Mouse (Mus musculus) brown adipose tissue, adult 24 weeks (tissue): ENCODE results near the gene Phlpp1. TPM values are rescaled to one million over a fixed set of nuclear protein-coding genes. Genes with fewer than 3 reads are reported as not detected.

Experiments
- H3K27ac ChIP-seq: fragments of 200-500 bp; replicated peaks from 2 replicates; pipeline ENCODE4 v1.5.1; 2012; ENCODE audit warnings: low read depth, mild to moderate bottlenecking, low read length
- H3K4me1 ChIP-seq: fragments of 200-500 bp; 2 replicates; pipeline ENCODE4 v1.6.1; 2012; ENCODE audit warnings: low read length, mixed read lengths; ENCODE audit not compliant: control insufficient read depth, insufficient read depth, insufficient read length
- H3K4me3 ChIP-seq: fragments of 200-500 bp; 2 replicates; pipeline ENCODE4 v1.5.1; 2012; ENCODE audit warnings: low read depth, mild to moderate bottlenecking, low read length, moderate library complexity; ENCODE audit not compliant: insufficient read depth
- polyA plus RNA-seq: library from polyadenylated mRNA; stranded (reverse); fragments of >200 nt; gene quantifications from 2 replicates; pipeline ENCODE4 v1.2.4, GENCODE M21; 2012; ENCODE audit not compliant: missing spikeins, insufficient read depth, insufficient read length

The Phlpp1 gene
- polyA plus RNA-seq, 1 experiment: 7.5 TPM

- H3K4me1 ChIP-seq: no peaks in the 10 kb centered on the region
- H3K27ac ChIP-seq: no peak overlapping the region
- no peak overlapping the region for H3K4me3 ChIP-seq
Observed at GRCm38 (mm10) chr1:106372446-106372845, 200.9 kb downstream of the Phlpp1 start.

GRCm38 (mm10) chr1:106373656-106374055 lies 202.1 kb downstream of the Phlpp1 start:
- H3K4me3 ChIP-seq: no peak overlapping the region
- H3K4me1 ChIP-seq: no peaks in the 10 kb centered on the region
- no peak overlapping the region for H3K27ac ChIP-seq

GRCm38 (mm10) chr1:106374274-106374673 lies 202.7 kb downstream of the Phlpp1 start:
- H3K4me3 ChIP-seq: no peak overlapping the region
- no peak overlapping the region for H3K27ac ChIP-seq
- no peaks in the 10 kb centered on the region for H3K4me1 ChIP-seq

- no peak overlapping the region for H3K4me3 ChIP-seq
Observed at GRCm38 (mm10) chr1:106374971-106375370, 203.4 kb downstream of the Phlpp1 start.

GRCm38 (mm10) chr1:106376003-106376402 lies 204.5 kb downstream of the Phlpp1 start:
- H3K4me1 ChIP-seq: no peaks in the 10 kb centered on the region
- no peak overlapping the region for H3K4me3 ChIP-seq
- H3K27ac ChIP-seq: no peak overlapping the region

More at GRCm38 (mm10) chr1:106374971-106375370, 203.4 kb downstream of the Phlpp1 start:
- Histone ChIP-seq H3K4me1 (no peaks in the 10 kb centered on the region), H3K27ac (no peak overlapping the region)

- H3K4me3 ChIP-seq: no peak overlapping the region
- no peak overlapping the region for H3K27ac ChIP-seq
- H3K4me1 ChIP-seq: no peaks in the 10 kb centered on the region
Observed at GRCm38 (mm10) chr1:106380465-106380864, 208.9 kb downstream of the Phlpp1 start.

- Histone ChIP-seq H3K4me3 (no peak overlapping the region), H3K27ac (no peak overlapping the region), H3K4me1 (no peaks in the 10 kb centered on the region)
Observed at GRCm38 (mm10) chr1:106386542-106386941, 215.0 kb downstream of the Phlpp1 start.

- Histone ChIP-seq H3K4me1 (no peaks in the 10 kb centered on the region), H3K4me3 (no peak overlapping the region), H3K27ac (no peak overlapping the region)
Observed at GRCm38 (mm10) chr1:106387264-106387663, 215.7 kb downstream of the Phlpp1 start.

- Histone ChIP-seq H3K27ac (no peak overlapping the region), H3K4me1 (peaks cover 5% of the 10 kb centered on the region; the same call in 1 of the 2 replicates), H3K4me3 (no peak overlapping the region)
Observed at GRCm38 (mm10) chr1:106389673-106390072, 218.1 kb downstream of the Phlpp1 start.

GRCm38 (mm10) chr1:106393072-106393471 lies 221.5 kb downstream of the Phlpp1 start:
- H3K4me1 ChIP-seq: peaks cover 8% of the 10 kb centered on the region; the same call in 1 of the 2 replicates
- H3K4me3 ChIP-seq: no peak overlapping the region
- no peak overlapping the region for H3K27ac ChIP-seq

- Histone ChIP-seq H3K4me3 (no peak overlapping the region), H3K27ac (peak overlapping the region; percentile 46), H3K4me1 (peaks cover 8% of the 10 kb centered on the region; the same call in 1 of the 2 replicates)
Observed at GRCm38 (mm10) chr1:106394678-106395077, 223.1 kb downstream of the Phlpp1 start.

GRCm38 (mm10) chr1:106395476-106395875 lies 223.9 kb downstream of the Phlpp1 start:
- no peak overlapping the region for H3K27ac ChIP-seq
- H3K4me1 ChIP-seq: peaks cover 10% of the 10 kb centered on the region; the same call in 1 of the 2 replicates
- no peak overlapping the region for H3K4me3 ChIP-seq

GRCm38 (mm10) chr1:106400900-106401634 lies 229.5 kb downstream of the Phlpp1 start:
- no peak overlapping the region for H3K27ac ChIP-seq

GRCm38 (mm10) chr1:106403011-106403501 lies 231.5 kb downstream of the Phlpp1 start:
- Histone ChIP-seq H3K4me1 (peaks cover 7% of the 10 kb centered on the region; the same call in 1 of the 2 replicates), H3K27ac (no peak overlapping the region), H3K4me3 (no peak overlapping the region)

More at GRCm38 (mm10) chr1:106400900-106401634, 229.5 kb downstream of the Phlpp1 start:
- H3K4me1 ChIP-seq: peaks cover 4% of the 10 kb centered on the region; the same call in 1 of the 2 replicates
- no peak overlapping the region for H3K4me3 ChIP-seq

- Histone ChIP-seq H3K27ac (no peak overlapping the region), H3K4me1 (peaks cover 7% of the 10 kb centered on the region; the same call in 1 of the 2 replicates), H3K4me3 (no peak overlapping the region)
Observed at GRCm38 (mm10) chr1:106406852-106407251, 235.3 kb downstream of the Phlpp1 start.

GRCm38 (mm10) chr1:106407963-106408440 lies 236.4 kb downstream of the Phlpp1 start:
- H3K4me1 ChIP-seq: peaks cover 7% of the 10 kb centered on the region; the same call in 1 of the 2 replicates
- H3K4me3 ChIP-seq: no peak overlapping the region
- no peak overlapping the region for H3K27ac ChIP-seq
